Mouse (Mus musculus) adipocyte (in vitro differentiated cells): ENCODE measurements around the gene Bik.
"Not testable (repeated sequence)": the region's sequence is repeated elsewhere in the genome, so short reads cannot be mapped to it uniquely, and the experiment has no call there.

Source experiments
- DNase-seq: peaks from one replicate; pipeline ENCODE4 v3.0.0-alpha.2; 2016; ENCODE audit warnings: low spot score

The Bik gene

GRCm38 (mm10) chr15:83526424-83527091, at the start of gene Bik:
TSS of gene Bik (plus strand) at chr15:83526862.
- no peak for DNase-seq

GRCm38 (mm10) chr15:83478096-83478495, 48.6 kb upstream of the Bik start:
- no peak for DNase-seq

- DNase-seq = no peak
Measured at GRCm38 (mm10) chr15:83479818-83480217, 46.8 kb upstream of the Bik start.

- no peak for DNase-seq
Measured at GRCm38 (mm10) chr15:83481236-83481780, 45.4 kb upstream of the Bik start.

- no peak for DNase-seq
Measured at GRCm38 (mm10) chr15:83482645-83483224, 43.9 kb upstream of the Bik start.

GRCm38 (mm10) chr15:83483482-83483881, 43.2 kb upstream of the Bik start:
- no peak for DNase-seq

GRCm38 (mm10) chr15:83484311-83484710, 42.4 kb upstream of the Bik start:
- DNase-seq = no peak

GRCm38 (mm10) chr15:83487477-83488115, 39.1 kb upstream of the Bik start:
- DNase-seq = no peak

- DNase-seq = no peak
Measured at GRCm38 (mm10) chr15:83489471-83489870, 37.2 kb upstream of the Bik start.

- DNase-seq = no peak
Measured at GRCm38 (mm10) chr15:83491891-83492290, 34.8 kb upstream of the Bik start.

- DNase-seq = no peak
Measured at GRCm38 (mm10) chr15:83493856-83494571, 32.6 kb upstream of the Bik start.

- DNase-seq = no peak
Measured at GRCm38 (mm10) chr15:83494572-83494920, 32.1 kb upstream of the Bik start.

- DNase-seq = no peak
Measured at GRCm38 (mm10) chr15:83495195-83495594, 31.5 kb upstream of the Bik start.

- DNase-seq = no peak
Measured at GRCm38 (mm10) chr15:83495787-83496367, 30.8 kb upstream of the Bik start.

- DNase-seq = no peak
Measured at GRCm38 (mm10) chr15:83497299-83497698, 29.4 kb upstream of the Bik start.

GRCm38 (mm10) chr15:83499211-83499755, 27.4 kb upstream of the Bik start:
- no peak for DNase-seq

GRCm38 (mm10) chr15:83500352-83500751, 26.3 kb upstream of the Bik start:
- DNase-seq = peak; percentile 34

GRCm38 (mm10) chr15:83501483-83501882, 25.2 kb upstream of the Bik start:
- DNase-seq = not testable (repeated sequence)

GRCm38 (mm10) chr15:83509950-83510804, 16.5 kb upstream of the Bik start:
- DNase-seq = no peak

GRCm38 (mm10) chr15:83510805-83511405, 15.8 kb upstream of the Bik start, which contains the start of gene Ttll1:
TSS of gene Ttll1 (minus strand) at chr15:83510893.
- peak; percentile 91 for DNase-seq
